Mouse (Mus musculus): ENCODE data around the gene Tmem235. TPM values are rescaled to one million over a fixed set of nuclear protein-coding genes. Genes with fewer than 3 reads are reported as not detected.

Gene Tmem235
- polyA plus RNA-seq, 1 experiment from 2014 or later: not detected

DNA sequence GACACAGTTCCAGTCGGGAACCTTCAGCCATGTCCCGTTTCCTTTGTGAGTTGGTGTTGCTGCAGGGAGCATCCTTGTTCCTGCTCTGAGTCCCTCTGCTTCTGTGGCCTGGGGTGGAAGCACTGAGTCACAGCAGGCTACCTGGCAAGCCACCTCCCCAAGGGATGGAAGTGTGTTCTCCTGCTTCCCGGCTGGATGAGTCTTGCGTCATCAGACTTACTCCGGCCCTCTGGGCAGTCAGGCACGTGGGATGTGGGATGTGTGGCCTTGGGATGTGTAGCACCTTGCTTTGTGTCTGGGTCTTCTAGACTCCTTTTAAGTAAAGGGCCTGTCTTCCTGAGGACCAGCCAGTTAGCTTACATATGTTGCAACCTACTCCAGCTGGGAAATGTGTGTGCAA, 19.1 kb downstream of the Tmem235 start:
- 84% methylated on average over 6 of the region's 6 CpGs for WGBS
- DNase-seq (ENCODE audit: low spot score) (no peak), ATAC-seq (ENCODE audit: insufficient read depth, low FRiP score, low TSS enrichment) (no peak)
- Histone ChIP-seq H3K36me3 (ENCODE audit: control insufficient read depth, insufficient read depth, low read length) (no peaks in the 10 kb centered on the region), H3K9me3 (ENCODE audit: control insufficient read depth, low read length) (no peaks in the 10 kb centered on the region), H3K9ac (ENCODE audit: low read length) (no peak overlapping the region), H3K27me3 (ENCODE audit: control insufficient read depth, insufficient read depth, low read length) (no peaks in the 10 kb centered on the region), H3K4me3 (ENCODE audit: low read depth, low read length) (no peak overlapping the region), H3K4me2 (ENCODE audit: low read depth) (no peak overlapping the region), H3K27ac (ENCODE audit: low read depth, low read length) (no peak overlapping the region), H3K4me1 (ENCODE audit: control insufficient read depth, insufficient read depth, low read length) (peaks cover 5% of the 10 kb centered on the region)

DNA sequence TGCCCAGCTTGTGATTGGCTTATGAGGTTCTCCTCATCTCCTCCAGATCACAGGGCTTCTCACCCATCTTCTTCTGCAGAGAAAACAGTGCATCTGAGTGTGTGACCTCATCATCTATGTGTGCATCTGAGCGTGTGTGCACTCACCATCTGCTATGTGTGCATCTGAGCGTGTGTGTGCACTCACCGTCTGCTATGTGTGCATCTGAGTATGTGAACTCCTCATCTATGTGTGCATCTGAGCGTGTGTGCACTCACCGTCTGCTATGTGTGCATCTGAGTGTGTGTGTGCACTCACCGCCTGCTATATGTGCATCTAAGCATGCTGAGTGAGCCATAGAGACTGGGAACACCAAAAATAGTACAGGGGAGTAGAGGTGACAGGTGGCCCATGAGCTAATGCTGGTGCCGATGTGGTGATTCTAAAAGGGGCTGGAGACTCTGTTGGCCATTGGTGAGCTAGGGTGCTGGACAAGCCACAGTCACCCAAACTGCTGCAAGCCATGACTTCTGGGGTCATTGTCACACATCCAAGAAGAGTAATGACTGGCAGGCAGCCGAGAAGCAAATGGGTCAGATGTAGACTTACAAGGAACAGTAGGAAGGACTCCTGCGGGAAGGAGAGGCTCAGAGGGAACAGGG, 19.9 kb downstream of the Tmem235 start:
- peaks cover 5% of the 10 kb centered on the region for H3K4me1 ChIP-seq (ENCODE audit: control insufficient read depth, insufficient read depth, low read length)
- no peaks in the 10 kb centered on the region for H3K27me3 ChIP-seq (ENCODE audit: control insufficient read depth, insufficient read depth, low read length)

GRCm38 (mm10) chr11:117880977-117881358, 20.4 kb downstream of the Tmem235 start:
- 77% methylated on average over 6 of the region's 6 CpGs for WGBS
- no peak overlapping the region for H3K9ac ChIP-seq (ENCODE audit: low read length)
- no peaks in the 10 kb centered on the region for H3K36me3 ChIP-seq (ENCODE audit: control insufficient read depth, insufficient read depth, low read length)
- DNase-seq (ENCODE audit: low spot score) (no peak), ATAC-seq (ENCODE audit: insufficient read depth, low FRiP score, low TSS enrichment) (no peak)
- no peak overlapping the region for H3K27ac ChIP-seq (ENCODE audit: low read depth, low read length)
- peaks cover 5% of the 10 kb centered on the region for H3K4me1 ChIP-seq (ENCODE audit: control insufficient read depth, insufficient read depth, low read length)
- no peaks in the 10 kb centered on the region for H3K9me3 ChIP-seq (ENCODE audit: control insufficient read depth, low read length)
- no peak overlapping the region for H3K4me3 ChIP-seq (ENCODE audit: low read depth, low read length)
- no peak overlapping the region for H3K4me2 ChIP-seq (ENCODE audit: low read depth)
- no peaks in the 10 kb centered on the region for H3K27me3 ChIP-seq (ENCODE audit: control insufficient read depth, insufficient read depth, low read length)

More for the DNA sequence above, 19.9 kb downstream of the Tmem235 start:
- Histone ChIP-seq H3K27ac (ENCODE audit: low read depth, low read length) (no peak overlapping the region), H3K9ac (ENCODE audit: low read length) (no peak overlapping the region), H3K36me3 (ENCODE audit: control insufficient read depth, insufficient read depth, low read length) (no peaks in the 10 kb centered on the region), H3K9me3 (ENCODE audit: control insufficient read depth, low read length) (no peaks in the 10 kb centered on the region), H3K4me2 (ENCODE audit: low read depth) (no peak overlapping the region), H3K4me3 (ENCODE audit: low read depth, low read length) (no peak overlapping the region)
- no peak for ATAC-seq (ENCODE audit: insufficient read depth, low FRiP score, low TSS enrichment)
- no peak for DNase-seq (ENCODE audit: low spot score)
- 93% methylated on average over 9 of the region's 9 CpGs for WGBS

GRCm38 (mm10) chr11:117881787-117882186, 21.2 kb downstream of the Tmem235 start:
- no peak overlapping the region for H3K4me3 ChIP-seq (ENCODE audit: low read depth, low read length)
- peaks cover 5% of the 10 kb centered on the region for H3K4me1 ChIP-seq (ENCODE audit: control insufficient read depth, insufficient read depth, low read length)
- H3K4me2 ChIP-seq (ENCODE audit: low read depth): no peak overlapping the region
- H3K36me3 ChIP-seq (ENCODE audit: control insufficient read depth, insufficient read depth, low read length): no peaks in the 10 kb centered on the region
- DNase-seq (ENCODE audit: low spot score) (no peak), ATAC-seq (ENCODE audit: insufficient read depth, low FRiP score, low TSS enrichment) (no peak)
- no peak overlapping the region for H3K27ac ChIP-seq (ENCODE audit: low read depth, low read length)
- WGBS: 36% methylated on average over 8 of the region's 8 CpGs
- no peaks in the 10 kb centered on the region for H3K9me3 ChIP-seq (ENCODE audit: control insufficient read depth, low read length)
- H3K27me3 ChIP-seq (ENCODE audit: control insufficient read depth, insufficient read depth, low read length): no peaks in the 10 kb centered on the region
- H3K9ac ChIP-seq (ENCODE audit: low read length): no peak overlapping the region; the same call in 1 of the 2 replicates

DNA sequence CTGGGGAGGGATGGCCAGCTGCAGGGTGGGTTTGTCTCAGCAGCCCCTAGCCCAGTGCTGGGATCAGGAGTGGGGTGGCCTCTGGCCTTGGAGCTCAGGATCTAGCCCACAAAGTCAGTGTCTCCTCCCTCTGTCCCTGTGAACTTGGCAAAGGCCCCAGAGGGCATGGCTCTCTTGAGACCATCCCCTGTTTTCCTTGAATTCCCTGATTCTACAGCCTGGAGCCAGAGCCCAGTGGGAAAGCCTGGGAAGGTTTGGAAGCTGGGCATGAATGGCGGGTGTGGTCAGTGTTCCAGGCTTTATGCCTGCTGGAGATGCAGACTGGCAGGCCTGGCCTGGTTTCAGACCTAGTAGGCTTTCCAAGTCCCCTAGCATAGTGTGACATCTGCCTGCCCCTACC, 21.7 kb downstream of the Tmem235 start:
- H3K27ac ChIP-seq (ENCODE audit: low read depth, low read length): no peak overlapping the region
- H3K4me2 ChIP-seq (ENCODE audit: low read depth): no peak overlapping the region
- no peak overlapping the region for H3K4me3 ChIP-seq (ENCODE audit: low read depth, low read length)
- 85% methylated on average over 1 of the region's 1 CpGs for WGBS
- no peaks in the 10 kb centered on the region for H3K36me3 ChIP-seq (ENCODE audit: control insufficient read depth, insufficient read depth, low read length)
- DNase-seq (ENCODE audit: low spot score): no peak
- no peak overlapping the region; the same call in 1 of the 2 replicates for H3K9ac ChIP-seq (ENCODE audit: low read length)
- no peaks in the 10 kb centered on the region for H3K9me3 ChIP-seq (ENCODE audit: control insufficient read depth, low read length)
- H3K27me3 ChIP-seq (ENCODE audit: control insufficient read depth, insufficient read depth, low read length): no peaks in the 10 kb centered on the region
- ATAC-seq (ENCODE audit: insufficient read depth, low FRiP score, low TSS enrichment): no peak
- H3K4me1 ChIP-seq (ENCODE audit: control insufficient read depth, insufficient read depth, low read length): peaks cover 5% of the 10 kb centered on the region

DNA sequence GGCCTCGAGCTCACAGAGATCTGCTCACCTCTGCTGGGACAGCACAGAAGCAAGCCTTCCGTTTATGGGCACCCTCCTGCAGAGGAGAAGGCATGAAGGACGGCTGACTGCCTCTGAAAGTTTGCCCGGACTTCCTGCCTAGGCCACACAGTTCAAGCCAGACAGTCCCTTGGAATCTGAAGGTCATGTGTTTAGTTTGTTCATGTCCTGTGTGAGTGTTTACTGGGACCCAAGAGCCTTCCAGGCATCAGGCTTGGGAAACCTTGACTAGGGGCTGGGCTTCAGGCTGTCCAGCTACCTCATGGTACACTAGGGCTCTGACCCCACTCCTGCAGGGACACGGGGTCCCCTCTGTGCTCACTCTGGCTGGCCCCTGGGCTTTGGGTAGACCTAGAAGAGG, 25.4 kb downstream of the Tmem235 start:
- Histone ChIP-seq H3K36me3 (ENCODE audit: control insufficient read depth, insufficient read depth, low read length) (no peaks in the 10 kb centered on the region), H3K4me2 (ENCODE audit: low read depth) (no peak overlapping the region), H3K4me3 (ENCODE audit: low read depth, low read length) (no peak overlapping the region), H3K9ac (ENCODE audit: low read length) (no peak overlapping the region), H3K9me3 (ENCODE audit: control insufficient read depth, low read length) (no peaks in the 10 kb centered on the region), H3K27me3 (ENCODE audit: control insufficient read depth, insufficient read depth, low read length) (peaks cover 9% of the 10 kb centered on the region), H3K27ac (ENCODE audit: low read depth, low read length) (no peak overlapping the region), H3K4me1 (ENCODE audit: control insufficient read depth, insufficient read depth, low read length) (peaks cover 28% of the 10 kb centered on the region)
- no peak for DNase-seq (ENCODE audit: low spot score)
- ATAC-seq (ENCODE audit: insufficient read depth, low FRiP score, low TSS enrichment): no peak
- 55% methylated on average over 5 of the region's 5 CpGs for WGBS

DNA sequence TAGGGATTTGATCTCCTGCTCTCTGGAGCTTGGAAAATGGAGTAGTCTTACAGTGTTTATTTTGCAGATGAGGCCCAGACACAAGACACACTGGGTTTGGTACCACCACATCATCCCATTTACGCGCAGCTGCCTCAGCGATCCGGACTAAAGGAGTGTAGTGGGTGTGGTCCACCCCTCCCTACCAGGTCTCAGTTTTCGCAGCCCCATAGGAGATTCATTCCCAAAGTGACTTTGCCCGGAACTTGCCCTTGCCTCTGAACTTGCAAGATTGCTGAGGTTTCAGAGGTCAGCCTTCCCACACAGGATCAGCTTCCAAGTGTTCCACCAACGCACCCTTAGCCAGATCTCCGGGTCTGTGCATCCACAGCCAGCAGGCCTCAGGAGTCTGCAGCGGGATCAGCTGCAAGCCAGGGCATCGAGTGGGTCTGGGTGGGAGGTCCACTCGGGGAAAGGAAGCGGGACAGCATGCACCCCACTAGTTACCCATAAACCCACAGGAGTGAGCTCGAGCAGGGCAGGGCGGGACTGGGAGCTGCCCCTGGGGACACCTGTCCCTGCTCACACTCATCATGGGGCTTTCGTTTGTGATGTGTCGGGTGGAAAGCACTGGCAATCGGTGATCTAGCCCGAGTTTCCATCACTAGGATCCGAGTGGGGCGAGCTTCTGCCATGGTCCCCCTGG, 27.8 kb downstream of the Tmem235 start:
- no peak for ATAC-seq (ENCODE audit: insufficient read depth, low FRiP score, low TSS enrichment)

GRCm38 (mm10) chr11:117888853-117889822, 28.6 kb downstream of the Tmem235 start:
- H3K4me2 ChIP-seq (ENCODE audit: low read depth): peak overlapping the region; percentile 38
- peak overlapping the region; percentile 56; the same call in 1 of the 2 replicates for H3K27ac ChIP-seq (ENCODE audit: low read depth, low read length)
- H3K9ac ChIP-seq (ENCODE audit: low read length): peak overlapping the region; percentile 33
- H3K36me3 ChIP-seq (ENCODE audit: control insufficient read depth, insufficient read depth, low read length): no peaks in the 10 kb centered on the region
- H3K4me3 ChIP-seq (ENCODE audit: low read depth, low read length): no peak overlapping the region
- H3K27me3 ChIP-seq (ENCODE audit: control insufficient read depth, insufficient read depth, low read length): peaks cover 9% of the 10 kb centered on the region
- DNase-seq (ENCODE audit: low spot score) (peak; percentile 59), ATAC-seq (ENCODE audit: insufficient read depth, low FRiP score, low TSS enrichment) (peak; percentile 53; the same call in 1 of the 2 replicates)
- H3K4me1 ChIP-seq (ENCODE audit: control insufficient read depth, insufficient read depth, low read length): peaks cover 26% of the 10 kb centered on the region
- WGBS: 1% methylated on average over 32 of the region's 33 CpGs
- no peaks in the 10 kb centered on the region for H3K9me3 ChIP-seq (ENCODE audit: control insufficient read depth, low read length)

More for the DNA sequence above, 27.8 kb downstream of the Tmem235 start:
- whole genome bisulfite sequencing: 7% methylated on average over 20 of the region's 20 CpGs
- H3K36me3 ChIP-seq (ENCODE audit: control insufficient read depth, insufficient read depth, low read length): no peaks in the 10 kb centered on the region
- H3K9ac ChIP-seq (ENCODE audit: low read length): peak overlapping the region; percentile 33
- DNase-seq (ENCODE audit: low spot score): no peak
- peak overlapping the region; percentile 38 for H3K4me2 ChIP-seq (ENCODE audit: low read depth)
- H3K27ac ChIP-seq (ENCODE audit: low read depth, low read length): no peak overlapping the region
- no peaks in the 10 kb centered on the region for H3K9me3 ChIP-seq (ENCODE audit: control insufficient read depth, low read length)
- no peak overlapping the region for H3K4me3 ChIP-seq (ENCODE audit: low read depth, low read length)
- peaks cover 26% of the 10 kb centered on the region for H3K4me1 ChIP-seq (ENCODE audit: control insufficient read depth, insufficient read depth, low read length)
- peaks cover 9% of the 10 kb centered on the region for H3K27me3 ChIP-seq (ENCODE audit: control insufficient read depth, insufficient read depth, low read length)
